Mouse (Mus musculus): ENCODE data around the gene Baz2b. TPM values are rescaled to one million over a fixed set of nuclear protein-coding genes. Genes with fewer than 3 reads are reported as not detected.
"Not testable (repeated sequence)": the region's sequence is repeated elsewhere in the genome, so short reads cannot be mapped to it uniquely, and the experiment has no call there.

Gene Baz2b
- polyA plus RNA-seq, 3 experiments from 2014 or later = 18.1 to 36.0 (median 30.1) TPM

DNA sequence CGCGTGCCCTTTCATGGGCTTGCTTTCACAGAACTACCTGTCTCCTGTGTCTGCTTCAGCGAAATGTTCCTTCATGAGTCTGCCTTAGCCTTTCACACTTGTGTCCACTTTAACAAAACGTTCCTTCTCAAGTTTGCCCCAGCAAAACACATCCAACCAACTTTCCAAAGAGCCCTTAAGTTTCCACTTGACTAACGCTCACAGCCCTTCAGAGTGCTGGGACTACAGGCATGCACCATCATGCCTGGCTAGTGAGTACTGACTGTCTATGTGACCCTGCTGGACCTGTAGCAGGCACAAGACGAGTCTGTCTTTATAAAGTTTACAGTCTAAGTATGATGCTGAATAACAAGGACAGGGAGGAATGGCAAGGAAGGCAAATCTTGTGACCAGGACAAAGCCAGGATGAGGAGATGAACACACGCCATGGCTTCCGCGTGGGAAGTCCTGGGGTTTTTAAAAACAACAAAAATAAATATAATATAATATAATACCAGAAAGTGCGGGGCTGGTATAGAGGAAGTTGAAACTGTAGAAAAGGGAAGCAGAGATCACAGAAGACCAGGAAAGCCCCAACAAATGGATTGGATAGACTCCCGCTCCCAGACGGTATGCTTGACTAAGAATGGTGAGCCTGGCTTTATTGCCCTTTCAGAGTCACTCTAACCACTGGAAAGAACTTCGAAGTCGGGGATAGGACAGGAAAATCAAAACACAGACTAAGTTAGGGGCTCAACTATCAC, 120.7 kb downstream of the Baz2b start:
- no peak for ATAC-seq

DNA sequence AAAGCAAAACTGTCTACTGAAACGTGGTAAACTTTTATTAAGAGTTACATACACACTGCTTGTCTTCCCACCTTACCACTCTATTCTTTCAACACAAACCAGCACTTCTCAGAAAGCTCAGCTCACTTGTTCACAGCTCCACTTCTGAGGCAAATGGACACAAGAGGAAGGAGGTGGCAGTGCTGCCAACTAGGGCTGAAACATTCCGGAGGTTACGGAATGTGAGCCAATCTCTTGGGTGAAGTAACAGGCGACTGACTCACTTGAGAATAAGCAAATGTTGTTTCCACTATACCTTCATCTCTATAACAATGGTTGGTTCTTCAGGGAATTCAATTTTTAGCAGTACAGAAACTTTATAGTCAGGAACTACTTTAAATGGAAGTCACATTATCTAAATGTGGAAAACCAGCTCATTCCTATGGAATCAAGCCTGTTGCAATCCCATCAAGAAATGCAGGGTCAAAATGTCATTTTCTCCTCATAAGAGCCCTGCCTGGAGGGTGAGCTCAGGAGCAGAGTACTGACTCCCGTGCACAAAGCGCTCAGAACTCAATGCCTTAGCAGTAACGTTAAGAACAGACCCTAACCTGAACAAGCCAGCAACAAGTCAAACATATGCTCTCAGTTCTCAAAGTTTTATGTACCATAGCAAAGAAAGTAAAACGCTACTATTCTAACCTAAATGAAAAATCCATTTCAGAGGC, 123.3 kb downstream of the Baz2b start:
- no peak for ATAC-seq

DNA sequence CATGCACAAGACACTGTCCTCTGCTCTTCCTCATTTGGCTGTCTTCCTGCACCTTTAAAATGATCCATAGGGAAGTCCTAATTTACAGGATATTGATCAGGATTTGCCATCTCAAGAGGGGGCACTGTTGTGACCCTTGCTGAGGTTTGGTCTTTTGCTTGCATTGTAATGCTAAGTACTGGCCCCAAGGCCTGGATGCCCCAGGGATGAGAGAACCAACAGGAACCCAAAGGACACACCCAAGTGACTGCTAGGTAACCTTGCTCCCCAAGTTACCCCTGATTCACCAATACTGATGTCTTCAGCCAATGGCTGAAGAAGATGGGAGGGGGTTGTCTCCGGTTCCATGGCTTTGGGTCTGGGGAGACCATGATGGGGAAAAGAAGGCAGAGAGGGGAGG, 124.8 kb downstream of the Baz2b start:
- no peak for ATAC-seq

DNA sequence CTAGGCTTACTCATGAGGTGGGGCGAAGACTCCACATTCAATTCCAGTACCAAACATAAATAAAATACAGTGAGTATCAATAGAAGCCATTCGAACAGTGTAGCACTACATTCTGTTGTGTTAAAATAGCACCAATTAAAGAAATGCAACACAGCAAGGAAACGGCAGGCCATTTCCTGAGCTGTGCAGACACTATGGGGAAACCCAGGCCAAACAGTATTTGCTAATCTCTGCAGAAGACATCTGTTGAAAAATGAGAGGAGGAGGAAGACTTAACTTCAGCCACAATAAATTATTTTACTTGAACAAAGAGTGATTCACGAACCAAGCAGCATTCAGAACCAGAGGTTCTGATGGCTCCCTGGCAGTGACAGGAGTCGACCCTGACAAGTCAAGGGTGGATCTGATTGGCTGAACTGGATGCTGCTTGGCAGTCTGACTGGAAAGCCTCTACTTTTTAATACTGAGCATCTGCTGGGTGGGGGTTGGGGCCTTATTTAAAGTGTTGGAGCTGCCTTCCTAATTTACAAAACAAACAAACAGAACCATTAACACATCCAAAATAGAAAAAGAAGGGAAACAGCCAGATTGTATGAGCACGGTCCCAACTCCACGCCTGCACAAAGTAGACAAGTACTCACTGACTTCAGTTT, 126.5 kb downstream of the Baz2b start:
- ATAC-seq = no peak

DNA sequence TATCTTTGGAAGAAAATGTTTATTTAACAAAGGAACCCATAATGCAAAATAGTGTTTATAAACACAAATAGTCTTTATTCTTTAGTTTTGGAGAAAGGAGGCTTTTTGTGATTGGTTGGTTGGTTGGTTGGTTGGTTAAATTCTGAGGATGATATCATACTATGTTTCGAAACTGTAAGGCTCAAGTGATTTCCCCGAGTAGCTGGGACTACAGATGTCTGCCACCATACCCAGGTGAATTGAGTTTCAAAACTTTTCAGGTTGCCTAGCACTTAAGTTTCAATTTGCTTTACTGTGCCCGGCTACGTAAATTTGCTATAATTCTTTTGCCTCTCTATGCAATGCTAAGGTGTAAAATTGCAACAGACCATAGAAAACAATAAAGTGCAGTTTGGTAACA, 127.4 kb downstream of the Baz2b start:
- no peak for ATAC-seq

DNA sequence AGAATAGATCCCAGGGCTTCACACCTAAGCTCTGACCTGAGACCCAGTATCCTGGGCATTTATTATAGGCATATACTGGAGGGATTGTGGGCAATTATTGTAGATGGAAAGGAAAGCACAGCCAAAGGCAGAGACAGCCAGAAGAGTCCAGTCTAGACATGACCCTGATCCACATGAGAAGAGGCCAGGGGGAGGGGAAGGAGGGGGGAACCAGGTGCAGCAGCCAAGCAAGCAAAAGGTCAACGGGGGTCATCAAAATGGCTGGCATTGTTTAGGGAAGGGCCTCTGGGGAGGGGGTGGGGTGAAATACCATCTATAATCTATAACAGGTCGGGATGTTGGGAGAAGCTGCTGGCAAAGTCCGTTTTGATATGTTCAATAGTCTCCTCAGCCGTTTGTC, 128.8 kb downstream of the Baz2b start:
- no peak for ATAC-seq

DNA sequence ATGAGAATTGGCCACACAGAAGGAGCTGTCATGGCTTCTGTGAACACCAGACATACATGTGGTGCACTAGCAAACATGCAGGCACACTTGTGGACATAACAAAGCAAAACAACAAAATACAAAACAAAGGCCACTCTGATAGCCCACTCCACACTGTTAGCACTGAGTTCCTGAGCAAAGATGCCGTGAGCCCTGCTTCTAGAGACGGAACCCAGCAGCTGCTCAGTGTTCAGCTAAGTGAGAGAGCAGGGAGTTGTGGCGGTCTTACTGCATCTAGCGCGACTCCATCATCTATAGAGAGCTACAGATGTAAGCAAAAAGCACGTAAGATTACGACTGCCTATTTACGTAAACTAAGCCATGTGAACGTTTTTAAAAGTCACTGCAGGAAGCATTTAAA, 132.0 kb downstream of the Baz2b start:
- ATAC-seq = no peak

DNA sequence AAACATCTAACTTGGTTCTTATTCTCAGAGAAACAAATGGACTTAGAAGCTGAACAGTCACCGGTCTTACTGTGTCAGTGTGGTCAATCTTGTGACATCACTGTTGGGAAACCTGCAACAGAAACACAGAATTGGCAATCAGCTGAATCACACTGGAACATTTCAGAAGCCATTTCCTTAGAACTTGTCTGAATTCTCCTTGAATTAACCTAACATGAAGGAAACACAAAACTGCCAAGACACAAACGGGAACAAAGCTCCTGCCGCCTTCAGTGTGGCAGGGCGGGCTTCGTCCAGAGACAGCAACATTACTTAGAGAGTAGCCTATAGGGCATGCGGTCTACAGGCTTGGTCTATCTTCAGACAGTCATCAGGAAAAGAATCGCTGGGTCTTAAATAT, 132.8 kb downstream of the Baz2b start:
- no peak for ATAC-seq

DNA sequence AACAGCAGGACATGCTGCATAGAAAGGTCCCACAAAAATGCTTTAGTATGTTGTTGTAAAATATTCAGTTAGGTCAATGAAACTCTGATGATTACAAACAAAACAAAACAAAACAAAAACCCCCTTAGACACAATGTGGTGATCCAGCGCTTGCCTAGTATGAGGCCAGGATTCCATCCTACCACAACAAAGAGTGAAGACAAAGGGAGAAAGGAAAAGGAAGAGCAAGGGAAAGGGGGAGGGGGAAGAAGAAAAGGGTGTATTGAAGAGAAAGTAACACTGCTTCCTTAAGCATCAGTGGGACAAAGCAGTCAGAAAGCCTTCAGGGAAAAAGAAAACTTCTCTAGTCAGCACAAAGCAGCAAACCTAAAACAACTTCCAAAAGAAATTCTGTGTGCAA, 133.6 kb downstream of the Baz2b start:
- no peak for ATAC-seq

DNA sequence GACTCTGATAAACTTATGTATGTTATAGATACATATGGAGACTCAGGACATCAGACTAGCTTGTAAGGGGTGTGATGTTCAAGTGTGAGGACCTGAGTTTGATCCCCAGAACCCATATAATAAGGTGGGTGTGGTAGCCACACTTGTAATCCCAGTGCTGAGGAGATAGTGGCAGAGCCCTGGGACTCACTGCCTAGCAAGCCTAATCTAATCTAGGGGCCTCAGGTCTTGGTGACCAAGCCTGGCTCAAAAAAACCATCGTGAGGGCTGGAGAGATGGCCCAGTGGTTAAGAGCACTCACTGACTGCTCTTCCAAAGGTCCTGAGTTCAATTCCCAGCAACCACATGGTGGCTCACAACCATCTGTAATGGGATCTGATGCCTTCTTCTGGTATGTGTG, 135.8 kb downstream of the Baz2b start:
- ATAC-seq = not testable (repeated sequence)

DNA sequence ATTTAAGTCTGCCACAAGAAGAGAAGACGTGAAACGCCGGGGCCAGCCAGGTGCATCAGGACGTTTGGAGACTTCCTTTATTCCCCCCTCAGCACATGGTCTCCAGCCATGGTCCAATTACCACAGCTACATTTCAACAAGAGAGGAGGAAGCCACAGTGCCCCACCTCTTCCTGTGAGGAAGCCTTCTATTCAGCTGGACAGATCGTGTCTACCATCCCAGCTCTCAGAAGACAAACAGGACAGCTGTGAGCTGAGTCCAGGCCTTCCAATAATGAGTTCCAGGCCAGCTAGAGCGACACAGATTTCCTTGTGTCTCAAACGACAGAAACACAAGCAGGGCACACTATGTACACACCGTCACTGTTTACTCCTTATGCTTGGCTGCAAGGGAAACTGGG, 137.8 kb downstream of the Baz2b start:
- ATAC-seq = no peak

DNA sequence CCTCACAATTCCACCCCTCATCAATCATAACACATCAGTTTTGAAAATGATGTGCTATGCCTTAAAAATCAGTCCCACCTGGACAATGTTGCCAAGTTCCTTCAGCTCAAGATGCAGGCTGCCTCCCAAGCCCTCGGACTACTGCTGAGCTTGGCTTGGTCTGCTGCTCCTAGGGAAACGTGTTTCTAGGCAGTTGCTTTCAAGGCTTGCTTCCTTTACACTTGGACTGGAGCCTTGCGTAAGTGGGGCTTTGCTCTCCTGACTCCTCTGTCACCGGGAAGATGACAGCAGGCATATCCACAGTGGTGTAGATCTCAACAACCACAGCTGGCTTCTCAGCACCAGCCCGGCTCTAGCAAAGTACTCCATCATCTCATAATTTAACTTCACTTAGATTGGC, 138.7 kb downstream of the Baz2b start:
- ATAC-seq = no peak

DNA sequence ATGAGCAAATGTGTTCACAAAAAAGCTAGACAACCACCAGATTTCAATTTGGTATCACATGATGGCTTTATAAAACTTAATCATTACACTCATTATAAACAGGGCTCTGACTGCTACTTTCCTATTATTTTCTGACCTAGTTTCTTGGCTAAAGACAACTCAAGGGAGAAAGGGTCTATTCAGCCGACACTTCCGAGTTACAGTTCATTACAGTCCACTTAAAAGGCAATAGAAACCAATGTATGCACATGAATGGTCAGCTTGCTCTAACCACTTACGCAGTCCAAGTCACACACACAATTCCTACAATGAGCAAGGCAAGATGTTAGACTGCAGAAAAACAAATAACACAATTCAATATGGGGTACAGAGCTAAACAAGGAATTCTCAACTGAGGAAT, 141.2 kb downstream of the Baz2b start:
- ATAC-seq = no peak

DNA sequence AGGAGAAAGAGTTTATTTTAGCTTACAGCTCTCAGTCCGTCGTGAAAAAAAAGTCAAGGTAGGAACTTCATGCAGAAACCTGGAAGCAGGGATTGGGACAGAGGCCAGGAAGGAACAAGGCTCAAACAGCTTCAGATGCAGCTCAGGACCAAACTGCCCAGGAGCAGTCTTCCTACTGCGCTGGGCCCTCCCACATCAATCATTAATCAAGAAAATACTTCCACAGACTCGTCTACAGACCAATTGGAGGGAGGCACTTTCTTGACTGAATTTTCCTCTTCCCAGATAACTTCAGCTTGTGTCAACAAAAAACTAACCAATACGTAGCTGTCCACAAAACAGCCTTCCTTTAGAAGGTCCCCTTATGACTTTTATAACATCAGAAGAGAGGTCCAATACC, 144.2 kb downstream of the Baz2b start:
- ATAC-seq = no peak

DNA sequence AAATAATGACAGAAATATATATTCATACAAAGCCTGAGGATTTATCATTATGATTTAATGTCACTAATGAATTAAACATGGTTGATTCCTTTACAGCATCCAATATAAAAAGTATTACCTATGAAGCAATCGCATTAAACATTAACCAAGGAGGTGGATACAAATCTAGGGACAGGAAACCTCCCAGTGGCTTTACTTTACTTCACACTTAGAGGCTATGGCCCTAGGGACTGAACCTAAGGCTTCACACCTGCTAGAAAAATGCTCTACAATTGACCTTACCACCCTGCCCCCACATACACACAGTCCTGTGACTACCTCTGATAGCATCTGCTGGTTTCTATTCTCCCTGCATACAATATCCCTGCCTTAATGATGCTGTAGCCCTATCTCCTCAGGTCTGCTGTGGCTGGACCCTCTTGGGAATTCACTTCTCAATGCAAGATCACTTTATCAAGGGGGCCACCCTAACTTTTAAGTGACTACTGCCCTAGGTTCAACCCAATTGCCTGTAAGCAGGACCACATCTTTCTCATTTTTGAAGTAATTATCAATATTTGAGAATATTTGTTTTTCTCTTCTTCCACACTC, 149.4 kb downstream of the Baz2b start:
- no peak for ATAC-seq

DNA sequence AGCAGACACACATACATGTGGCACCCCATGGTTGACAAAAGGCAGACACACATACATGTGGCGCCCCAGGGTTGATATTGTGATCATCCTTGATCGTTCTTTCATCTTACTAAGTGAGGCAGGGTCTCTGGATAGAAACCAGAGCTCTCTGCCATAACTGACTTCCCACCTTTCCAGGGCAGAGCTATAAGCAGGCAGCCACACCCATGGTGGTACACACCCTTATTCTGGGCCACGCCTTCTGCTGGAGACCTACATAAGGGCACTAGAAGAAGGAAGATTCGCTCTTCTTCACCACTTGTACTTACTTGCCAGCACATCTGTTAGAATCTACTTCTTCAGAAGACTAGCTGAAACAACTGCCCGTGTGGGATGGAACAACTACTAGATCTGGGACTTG, 150.3 kb downstream of the Baz2b start:
- no peak for ATAC-seq

DNA sequence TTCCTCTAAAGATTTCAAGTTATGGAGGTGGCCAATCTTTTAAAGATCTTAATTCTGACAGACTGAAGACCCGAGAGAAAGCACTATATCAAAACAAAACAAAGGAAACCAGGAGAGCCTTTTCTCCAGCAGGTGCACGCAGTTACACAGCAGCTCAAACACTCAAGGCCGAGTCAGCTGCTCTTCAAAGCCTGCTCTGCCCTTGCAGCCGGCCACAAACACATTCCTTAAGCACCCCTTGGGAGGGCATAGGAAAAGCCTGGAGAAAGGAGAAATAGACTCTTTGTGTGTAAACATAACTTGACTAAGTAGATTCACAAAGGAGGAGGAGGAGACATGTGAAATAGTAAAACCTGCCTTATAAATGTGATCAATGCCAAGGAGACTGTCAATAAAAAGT, 153.6 kb downstream of the Baz2b start:
- no peak for ATAC-seq

DNA sequence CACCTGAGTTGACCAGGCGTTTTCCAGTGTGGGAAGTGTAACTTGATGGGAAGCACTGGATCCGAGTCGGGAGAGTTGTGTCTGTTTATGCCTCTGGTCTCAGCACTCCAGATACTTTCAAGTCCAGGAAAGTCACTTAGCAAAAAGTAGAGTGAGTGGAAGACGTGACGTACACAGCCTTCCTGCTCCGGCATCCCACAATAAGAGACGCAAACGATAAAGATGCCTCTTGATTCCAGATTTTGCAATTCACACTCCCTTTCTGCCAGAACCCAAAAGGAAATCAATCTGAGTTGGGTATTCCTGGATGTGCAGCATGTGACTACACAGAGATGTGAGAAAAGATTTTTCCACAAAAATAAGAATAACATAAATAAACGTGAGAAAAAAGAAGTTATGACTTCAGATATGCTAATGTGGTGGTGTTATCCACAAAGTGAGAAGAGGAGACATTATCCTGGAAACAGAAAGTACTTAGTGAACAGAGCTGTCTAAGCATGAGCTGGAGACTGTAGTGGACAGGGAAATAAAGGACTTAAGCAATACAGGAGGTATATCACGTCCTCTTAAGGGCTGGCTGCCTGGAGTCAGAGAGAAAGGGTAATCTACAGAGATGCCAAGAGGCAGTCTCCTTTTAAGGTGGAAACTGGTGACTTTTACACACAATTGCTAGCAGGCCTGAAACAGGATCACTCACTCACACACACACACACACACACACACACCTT, 154.7 kb downstream of the Baz2b start:
- ATAC-seq = no peak

DNA sequence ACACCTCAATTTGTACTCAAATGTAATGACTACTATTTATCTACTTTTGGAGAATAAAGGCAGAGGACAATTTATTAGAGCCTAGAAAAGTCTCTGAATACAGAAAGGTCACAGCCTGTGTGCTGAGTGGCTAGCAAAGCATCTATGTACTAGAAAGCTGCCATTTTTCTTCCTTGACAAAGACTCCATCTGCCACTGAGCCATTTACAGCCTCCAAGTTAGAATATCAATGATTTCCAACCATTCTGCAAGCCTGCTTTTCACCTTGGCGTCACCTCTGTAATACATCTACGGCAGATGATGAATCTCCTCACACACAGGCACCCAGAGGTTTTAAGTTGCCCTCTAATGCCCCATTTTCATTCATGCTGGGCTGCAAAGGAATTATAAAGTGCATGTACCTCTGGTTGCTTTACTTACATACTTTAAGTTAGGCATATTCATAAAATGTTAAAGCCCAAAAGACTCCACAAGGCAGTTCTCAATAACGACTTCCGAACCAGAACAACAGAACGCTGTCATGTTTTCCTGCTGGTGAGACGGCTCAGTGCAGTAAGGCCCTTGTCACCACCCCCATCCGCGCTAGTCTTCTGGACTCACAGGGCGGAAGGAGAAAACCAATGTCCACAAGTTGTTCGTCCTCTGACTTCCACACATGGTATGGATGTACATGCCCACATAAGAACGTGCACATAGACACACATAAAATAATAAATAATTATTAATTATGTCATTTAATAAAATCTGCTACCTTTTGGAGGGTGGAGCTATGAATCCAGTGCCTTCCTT, 156.2 kb downstream of the Baz2b start:
- ATAC-seq = no peak

DNA sequence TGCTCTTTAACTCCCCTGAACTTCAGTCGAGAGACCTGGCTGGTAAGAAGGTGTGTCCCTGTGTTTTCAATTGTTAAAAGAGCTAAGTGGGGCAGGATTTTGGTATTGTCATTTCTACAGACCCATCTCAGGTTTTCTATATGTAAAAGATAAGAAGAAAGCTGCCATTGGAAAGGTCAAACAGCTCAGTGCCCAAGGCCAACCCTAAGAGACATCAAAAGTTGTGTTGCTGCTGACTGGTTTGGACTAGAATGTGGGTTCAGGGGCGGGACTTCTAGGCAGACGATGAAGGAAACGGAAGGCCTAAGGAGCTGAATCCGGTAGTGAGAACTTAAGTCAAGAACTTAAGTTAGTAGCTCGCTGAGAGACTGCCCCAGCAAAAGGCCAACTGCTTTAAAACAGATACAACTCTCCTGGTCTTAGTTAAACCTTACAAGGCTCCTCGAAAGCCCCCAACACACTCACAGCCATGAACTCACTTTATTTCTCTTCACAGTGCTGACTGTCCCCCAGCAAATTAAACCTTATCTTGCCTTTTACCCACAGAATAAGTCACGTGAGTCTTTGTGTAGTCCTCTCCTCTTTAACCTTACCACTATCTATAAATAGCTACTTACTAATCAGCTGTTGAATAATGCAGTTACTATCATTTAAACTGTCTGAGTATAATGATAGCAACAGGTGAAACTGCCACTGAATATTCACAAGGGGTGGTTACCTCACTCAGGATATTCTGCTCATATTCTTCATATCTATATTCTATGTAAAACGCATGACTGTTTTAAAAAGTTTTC, 158.8 kb downstream of the Baz2b start:
- peak; percentile 28 for ATAC-seq

DNA sequence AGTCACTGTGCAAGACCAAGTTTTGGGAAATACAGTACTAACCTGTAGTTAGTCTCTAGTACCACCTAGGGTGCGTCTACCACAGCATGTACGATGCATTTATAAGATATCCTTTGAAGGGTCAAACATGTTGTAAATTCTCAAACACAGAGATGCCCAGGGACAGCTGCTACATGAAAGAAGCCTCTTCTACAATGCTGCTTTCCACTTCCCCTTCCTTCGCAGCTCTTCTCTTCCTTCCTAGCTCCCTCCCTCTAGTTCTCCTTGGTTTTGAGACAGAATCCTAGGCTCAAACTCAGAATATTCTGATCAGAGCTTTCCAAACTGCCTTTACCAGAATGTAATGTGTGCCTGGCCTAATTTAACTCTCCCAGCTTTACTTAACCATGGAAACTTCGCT, 159.8 kb downstream of the Baz2b start:
- no peak for ATAC-seq
